Comparison of ENCODE assay signal across 27 mouse cellular contexts in genomic region chr2:70292776-70293175, GRCm38 (mm10).
"Had no signal": no experiment of that assay in that cellular context is flagged by ENCODE, and none has a peak within 500 bp of the region (broad histone marks: within the 10 kb centered on the region; RNA-seq: fewer than 3 reads in every experiment).

No protein-coding gene starts in this region.

- H3K36me3 ChIP-seq: heart, embryonic 12.5 days; heart, embryonic 13.5 days; heart, embryonic 15.5 days; hindbrain, embryonic 10.5 days; hindbrain, embryonic 12.5 days; hindbrain, embryonic 13.5 days; hindbrain, embryonic 15.5 days; intestine, embryonic 15.5 days; kidney, embryonic 15.5 days had no signal

- DNase-seq: heart, postnatal 10 days; heart, postnatal 14 days; heart, postnatal 36 days; heart, postnatal 4 days; kidney, adult 11 months; kidney, adult 18-20 months; kidney, adult 2 months; kidney, adult 8-10 months; kidney, adult 9 months; kidney, postnatal 10 days; kidney, postnatal 14 days; kidney, postnatal 25 days; kidney, postnatal 36 days; kidney, postnatal 4 days; layer of hippocampus, adult 9-11 months; layer of hippocampus, postnatal 36 days had no signal

- H3K4me1 ChIP-seq: hindbrain, embryonic 12.5 days; hindbrain, embryonic 13.5 days; hindbrain, embryonic 15.5 days; intestine, embryonic 15.5 days; kidney, embryonic 15.5 days had no signal

- H3K4me3 ChIP-seq: heart, embryonic 12.5 days; heart, embryonic 13.5 days; heart, embryonic 15.5 days; hindbrain, embryonic 10.5 days; hindbrain, embryonic 12.5 days; hindbrain, embryonic 13.5 days; hindbrain, embryonic 15.5 days; intestine, embryonic 15.5 days; kidney, embryonic 15.5 days; layer of hippocampus, adult 2 months; left cerebral cortex, adult 2 months had no signal

- H3K27me3 ChIP-seq: heart, embryonic 12.5 days; heart, embryonic 13.5 days; heart, embryonic 15.5 days; hindbrain, embryonic 12.5 days; hindbrain, embryonic 13.5 days; hindbrain, embryonic 15.5 days; intestine, embryonic 15.5 days; kidney, embryonic 15.5 days had no signal

- H3K9me3 ChIP-seq: heart, embryonic 12.5 days; heart, embryonic 13.5 days; heart, embryonic 15.5 days; hindbrain, embryonic 10.5 days; hindbrain, embryonic 12.5 days; hindbrain, embryonic 13.5 days; hindbrain, embryonic 15.5 days; intestine, embryonic 15.5 days; kidney, embryonic 15.5 days had no signal
